Mouse (Mus musculus) liver, embryonic 12.5 days (tissue): ENCODE results near the gene Olfr275. TPM values are rescaled to one million over a fixed set of nuclear protein-coding genes. Genes with fewer than 3 reads are reported as not detected.
"Not testable (repeated sequence)": the region's sequence is repeated elsewhere in the genome, so short reads cannot be mapped to it uniquely, and the experiment has no call there.

Experiments
- ATAC-seq: fragments of 200-750 bp; cut with Nextera tagmentation; 2 replicates; pipeline ENCODE4 v1.8.0; 2017; ENCODE audit warnings: moderate number of reproducible peaks, mild to moderate bottlenecking, moderate library complexity
- H3K27ac ChIP-seq: fragments of 300-500 bp; sonication (generic); 2 replicates; pipeline ENCODE4 v1.5.1; 2016; ENCODE audit warnings: mild to moderate bottlenecking
- H3K27me3 ChIP-seq: fragments of 300-500 bp; sonication (generic); replicated peaks from 2 replicates; pipeline ENCODE4 v1.6.1; 2016; ENCODE audit warnings: mild to moderate bottlenecking, moderate library complexity
- H3K36me3 ChIP-seq: fragments of 300-500 bp; sonication (generic); 2 replicates; pipeline ENCODE4 v1.6.1; 2016; ENCODE audit warnings: mild to moderate bottlenecking, moderate library complexity
- H3K4me1 ChIP-seq: fragments of 300-500 bp; sonication (generic); 2 replicates; pipeline ENCODE4 v1.6.1; 2016
- H3K4me2 ChIP-seq: fragments of 300-500 bp; sonication (generic); 2 replicates; pipeline ENCODE4 v1.6.1; 2016; ENCODE audit warnings: mild to moderate bottlenecking, moderate library complexity
- H3K4me3 ChIP-seq: fragments of 300-500 bp; sonication (generic); 2 replicates; pipeline ENCODE4 v1.5.1; 2016; ENCODE audit warnings: mild to moderate bottlenecking, moderate library complexity
- H3K9ac ChIP-seq: fragments of 300-500 bp; sonication (generic); 2 replicates; pipeline ENCODE4 v1.6.1; 2016; ENCODE audit warnings: mild to moderate bottlenecking, moderate library complexity
- H3K9me3 ChIP-seq: fragments of 300-500 bp; sonication (generic); replicated peaks from 2 replicates; pipeline ENCODE4 v1.6.1; 2016; ENCODE audit warnings: mild to moderate bottlenecking, moderate library complexity
- WGBS: fragments of 180-500 bp; shearing (Covaris S2); methylation state at CpG from one replicate; pipeline ENCODE4 v1.1.7; 2016; ENCODE audit not compliant: insufficient replicate concordance; 5-methylcytosine and 5-hydroxymethylcytosine counted together
- polyA plus RNA-seq: library from polyadenylated mRNA; unstranded; fragments of >200 nt; fragmentation: Nextera tagmentation; extraction: Ambion mirVana; gene quantifications from 2 replicates; pipeline ENCODE4 v1.2.1, GENCODE M21; 2016

The Olfr275 gene
- polyA plus RNA-seq: not detected in 2 replicates

- Histone ChIP-seq H3K4me3 (no peak within 1 kb of the TSS), H3K4me1 (no peaks in the 10 kb centered on the region), H3K36me3 (no peaks in the 10 kb centered on the region), H3K27ac (no peak within 1 kb of the TSS), H3K27me3 (no peaks in the 10 kb centered on the region), H3K4me2 (no peak within 1 kb of the TSS), H3K9me3 (no peaks in the 10 kb centered on the region), H3K9ac (no peak within 1 kb of the TSS)
- ATAC-seq: no peak
- 69% methylated on average over 2 of the region's 2 CpGs for WGBS
These were observed at the start of gene Olfr275 for GRCm38 (mm10) chr4:52814304-52814703. Gene Olfr275, plus strand, starts transcription at chr4:52814604.

- Histone ChIP-seq H3K4me2 (no peak overlapping the region), H3K4me1 (no peaks in the 10 kb centered on the region), H3K4me3 (no peak overlapping the region), H3K36me3 (no peaks in the 10 kb centered on the region), H3K9me3 (no peaks in the 10 kb centered on the region), H3K27me3 (no peaks in the 10 kb centered on the region), H3K27ac (no peak overlapping the region), H3K9ac (no peak overlapping the region)
- no peak for ATAC-seq
- 67% methylated on average over 6 of the region's 6 CpGs for WGBS
These were observed 48.8 kb upstream of the Olfr275 start for GRCm38 (mm10) chr4:52765612-52766011.

GRCm38 (mm10) chr4:52772186-52772585 is 42.2 kb upstream of the Olfr275 start:
- Histone ChIP-seq H3K9ac (no peak overlapping the region), H3K9me3 (no peaks in the 10 kb centered on the region), H3K4me2 (no peak overlapping the region), H3K27me3 (no peaks in the 10 kb centered on the region), H3K27ac (no peak overlapping the region), H3K36me3 (no peaks in the 10 kb centered on the region), H3K4me3 (no peak overlapping the region), H3K4me1 (no peaks in the 10 kb centered on the region)
- 67% methylated on average over 5 of the region's 5 CpGs for WGBS
- no peak for ATAC-seq

- Histone ChIP-seq H3K9me3 (no peaks in the 10 kb centered on the region), H3K4me2 (no peak overlapping the region), H3K27ac (no peak overlapping the region), H3K27me3 (no peaks in the 10 kb centered on the region), H3K4me3 (no peak overlapping the region), H3K36me3 (no peaks in the 10 kb centered on the region), H3K9ac (no peak overlapping the region), H3K4me1 (no peaks in the 10 kb centered on the region)
- no peak for ATAC-seq
- WGBS: 44% methylated on average over 3 of the region's 3 CpGs
These were observed 14.4 kb upstream of the Olfr275 start for GRCm38 (mm10) chr4:52800013-52800412.

GRCm38 (mm10) chr4:52811871-52812270 is 2.5 kb upstream of the Olfr275 start:
- no peak overlapping the region for H3K27ac ChIP-seq
- 30% methylated on average over 2 of the region's 2 CpGs for WGBS

GRCm38 (mm10) chr4:52821375-52821774 is 7.0 kb downstream of the Olfr275 start:
- Histone ChIP-seq H3K4me3 (no peak overlapping the region), H3K27me3 (no peaks in the 10 kb centered on the region), H3K36me3 (no peaks in the 10 kb centered on the region), H3K9ac (no peak overlapping the region), H3K9me3 (no peaks in the 10 kb centered on the region), H3K27ac (no peak overlapping the region), H3K4me2 (no peak overlapping the region), H3K4me1 (no peaks in the 10 kb centered on the region)
- 89% methylated on average over 11 of the region's 11 CpGs for WGBS
- no peak for ATAC-seq

More at GRCm38 (mm10) chr4:52811871-52812270, 2.5 kb upstream of the Olfr275 start:
- no peaks in the 10 kb centered on the region for H3K4me1 ChIP-seq
- H3K4me2 ChIP-seq: no peak overlapping the region
- H3K36me3 ChIP-seq: no peaks in the 10 kb centered on the region
- no peak overlapping the region for H3K4me3 ChIP-seq
- no peaks in the 10 kb centered on the region for H3K9me3 ChIP-seq
- H3K27me3 ChIP-seq: no peaks in the 10 kb centered on the region
- no peak for ATAC-seq
- H3K9ac ChIP-seq: no peak overlapping the region

- not testable (repeated sequence) for H3K4me2 ChIP-seq, H3K9me3 ChIP-seq, H3K9ac ChIP-seq, ATAC-seq, H3K4me3 ChIP-seq, H3K36me3 ChIP-seq, H3K27me3 ChIP-seq, H3K4me1 ChIP-seq, H3K27ac ChIP-seq
- 12% methylated on average over 1 of the region's 1 CpGs for WGBS
These were observed 31.0 kb downstream of the Olfr275 start for GRCm38 (mm10) chr4:52845411-52845810.

GRCm38 (mm10) chr4:52849039-52849635 is 34.7 kb downstream of the Olfr275 start:
- Histone ChIP-seq H3K4me2 (no peak overlapping the region), H3K4me1 (no peaks in the 10 kb centered on the region), H3K9ac (no peak overlapping the region), H3K27me3 (no peaks in the 10 kb centered on the region), H3K9me3 (no peaks in the 10 kb centered on the region), H3K4me3 (no peak overlapping the region), H3K27ac (no peak overlapping the region), H3K36me3 (no peaks in the 10 kb centered on the region)
- no peak for ATAC-seq
- WGBS: 50% methylated on average over 4 of the region's 4 CpGs

GRCm38 (mm10) chr4:52849672-52850071 is 35.3 kb downstream of the Olfr275 start:
- no peaks in the 10 kb centered on the region for H3K36me3 ChIP-seq
- H3K4me1 ChIP-seq: no peaks in the 10 kb centered on the region

GRCm38 (mm10) chr4:52859136-52859535 is 44.7 kb downstream of the Olfr275 start, which contains the start of gene Olfr273:
Gene Olfr273, minus strand, starts transcription at chr4:52859236.
- WGBS: 67% methylated on average over 1 of the region's 1 CpGs
- Histone ChIP-seq H3K4me1 (no peaks in the 10 kb centered on the region), H3K27ac (no peak within 1 kb of the TSS), H3K4me3 (no peak within 1 kb of the TSS), H3K36me3 (no peaks in the 10 kb centered on the region), H3K9ac (no peak within 1 kb of the TSS), H3K4me2 (no peak within 1 kb of the TSS), H3K9me3 (no peaks in the 10 kb centered on the region), H3K27me3 (no peaks in the 10 kb centered on the region)
- no peak for ATAC-seq

More at GRCm38 (mm10) chr4:52849672-52850071, 35.3 kb downstream of the Olfr275 start:
- ATAC-seq: no peak
- H3K9ac ChIP-seq: no peak overlapping the region
- H3K4me2 ChIP-seq: no peak overlapping the region
- no peaks in the 10 kb centered on the region for H3K9me3 ChIP-seq
- 70% methylated on average over 5 of the region's 5 CpGs for WGBS
- H3K27me3 ChIP-seq: no peaks in the 10 kb centered on the region
- H3K27ac ChIP-seq: no peak overlapping the region
- H3K4me3 ChIP-seq: no peak overlapping the region

- Histone ChIP-seq H3K9ac (no peak overlapping the region), H3K27me3 (no peaks in the 10 kb centered on the region), H3K9me3 (no peaks in the 10 kb centered on the region), H3K36me3 (no peaks in the 10 kb centered on the region), H3K4me3 (no peak overlapping the region), H3K4me2 (no peak overlapping the region), H3K4me1 (no peaks in the 10 kb centered on the region), H3K27ac (no peak overlapping the region)
- no peak for ATAC-seq
- 78% methylated on average over 9 of the region's 9 CpGs for WGBS
These were observed 49.8 kb downstream of the Olfr275 start for GRCm38 (mm10) chr4:52864156-52864555.
